Mouse (Mus musculus) mouse embryonic stem cell (cell line): ENCODE measurements around the gene Osbpl5.

Source experiments
- in situ Hi-C, 2 experiments: fragments of 300-500 bp; cut with MboI; formaldehyde crosslinking; loops; 1 replicate in 1 of 2; 3 replicates in 1 of 2; pipeline ENCODE4 v1.14.3; 2019 to 2020; ENCODE audit warnings: low sequenced_read_pairs in 2 of 2, low pct_unique_long_range_greater_than_20kb in 1 of 2, mixed read lengths in 1 of 2; ENCODE audit not compliant: unreplicated experiment in 1 of 2

Gene Osbpl5

GRCm38 (mm10) chr7:143757696-143758095 is 911 bp upstream of the Osbpl5 start:
- in situ Hi-C loops, result loop anchor here in 1 of 2 experiments (25.0 kb wide), 1 partner anchor 595 kb away; no protein-coding TSS in a partner anchor

- in situ Hi-C loops, result loop anchor here in 1 of 2 experiments (25.0 kb wide), 1 partner anchor 595 kb away; no protein-coding TSS in a partner anchor
These were observed 224 bp upstream of the Osbpl5 start for GRCm38 (mm10) chr7:143757027-143757390.

DNA sequence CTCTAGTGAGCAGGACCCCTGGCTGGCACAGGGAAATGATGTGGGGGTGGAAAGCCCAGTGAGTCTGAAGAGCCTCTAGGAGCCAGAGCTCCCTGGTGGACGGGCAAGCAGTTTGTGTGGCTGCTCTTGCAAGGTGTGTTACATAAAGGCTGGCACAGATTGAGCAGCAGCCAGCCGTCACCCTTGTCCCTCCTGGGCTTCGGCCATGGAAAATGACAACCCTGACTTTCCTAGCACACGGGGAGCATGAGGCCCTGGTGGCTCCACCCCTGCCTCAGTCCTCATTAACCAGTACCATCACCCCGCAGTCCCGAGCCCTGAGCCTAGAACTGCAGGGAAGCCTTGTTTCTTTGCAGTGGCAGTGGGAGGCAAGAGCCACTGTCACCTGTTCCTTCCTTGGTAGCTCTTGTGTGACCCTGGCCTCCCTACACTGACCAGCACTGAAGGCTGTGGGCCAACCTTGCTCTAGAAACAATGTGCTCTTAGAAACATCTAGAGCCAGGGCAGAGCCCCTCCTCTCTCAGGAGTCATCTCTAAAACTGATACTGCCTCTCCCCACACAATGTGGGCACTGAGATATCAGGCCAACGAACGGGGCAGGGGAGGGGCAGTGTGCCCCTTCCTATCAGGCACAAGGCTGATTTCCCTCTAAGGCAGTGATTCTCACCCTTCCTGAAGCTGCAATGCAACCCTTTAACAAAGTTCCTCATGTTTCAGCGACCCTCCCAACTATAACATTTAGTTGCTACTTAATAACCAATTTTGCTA is 1.2 kb downstream of the Osbpl5 start:
- in situ Hi-C loops, result loop anchor here in 1 of 2 experiments (25.0 kb wide), 1 partner anchor 593 kb away; no protein-coding TSS in a partner anchor

DNA sequence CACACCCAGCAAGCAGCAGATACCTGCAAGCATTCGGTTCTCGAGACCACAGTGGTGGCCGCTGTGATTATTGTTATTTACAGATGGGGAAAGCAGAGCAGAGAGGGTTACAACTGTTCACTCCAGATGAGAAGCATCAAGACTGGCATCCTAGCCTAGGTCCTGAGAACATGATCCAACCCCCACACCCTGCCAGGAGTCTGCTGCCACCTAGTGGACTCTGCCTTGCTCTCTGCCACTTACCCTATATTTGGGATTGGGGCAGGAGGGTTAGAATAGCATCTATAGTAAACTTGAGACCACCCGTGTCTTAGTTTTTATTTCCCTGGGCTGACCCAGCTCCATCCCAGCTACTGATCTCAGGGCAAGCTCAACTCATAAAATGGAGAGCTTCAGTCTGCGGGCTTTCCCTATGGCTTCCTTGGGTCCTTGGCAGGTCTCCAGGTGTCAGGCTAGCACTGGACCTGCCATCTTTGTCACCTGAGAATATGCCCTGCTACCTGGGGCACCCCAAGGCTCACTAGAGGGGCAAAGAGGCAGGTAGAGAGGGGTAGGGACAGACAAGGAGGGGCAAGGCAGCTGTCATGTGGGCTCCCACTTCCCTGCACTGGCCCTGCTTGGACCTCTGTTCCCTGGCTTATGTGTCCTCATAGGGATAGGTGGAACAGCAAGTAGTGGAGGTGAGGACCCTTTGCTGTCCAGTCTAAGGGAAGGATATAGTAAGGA is 2.6 kb downstream of the Osbpl5 start:
- in situ Hi-C loops, result loop anchor here (5.0 to 25.0 kb wide), 2 partner anchors 47 to 592 kb away; no protein-coding TSS in a partner anchor

- in situ Hi-C loops, result loop anchor here (5.0 to 25.0 kb wide), 2 partner anchors 45 to 590 kb away; no protein-coding TSS in a partner anchor
These were observed 4.2 kb downstream of the Osbpl5 start for GRCm38 (mm10) chr7:143752606-143753005.

- in situ Hi-C loops, result loop anchor here (5.0 to 25.0 kb wide), 2 partner anchors 45 to 590 kb away; no protein-coding TSS in a partner anchor
These were observed 4.7 kb downstream of the Osbpl5 start for GRCm38 (mm10) chr7:143752056-143752455.

DNA sequence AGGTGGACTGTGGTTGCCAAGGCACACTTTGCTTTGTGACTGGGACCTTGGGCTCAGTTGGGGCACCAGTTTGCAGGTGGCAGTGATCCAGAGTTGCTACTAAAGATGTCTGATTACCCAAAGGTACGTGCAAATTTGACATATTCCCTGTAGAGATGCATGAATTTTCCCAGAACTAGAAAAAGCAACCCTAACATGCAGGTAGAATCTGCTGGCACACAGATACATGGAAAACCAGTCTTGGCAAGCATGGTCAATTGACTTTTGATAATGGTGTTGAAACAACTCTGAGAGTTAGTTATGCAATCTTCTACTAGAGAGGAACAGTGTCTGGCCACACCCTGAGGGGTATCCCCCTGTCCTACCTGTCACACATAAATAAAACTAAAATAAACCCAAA is 5.4 kb downstream of the Osbpl5 start:
- in situ Hi-C loops, result loop anchor here (5.0 to 25.0 kb wide), 2 partner anchors 44 to 589 kb away; no protein-coding TSS in a partner anchor

- in situ Hi-C loops, result no loop called here
These were observed 7.7 kb downstream of the Osbpl5 start for GRCm38 (mm10) chr7:143749045-143749444.

GRCm38 (mm10) chr7:143748041-143748868 is 8.5 kb downstream of the Osbpl5 start:
- in situ Hi-C loops, result no loop called here

- in situ Hi-C loops, result no loop called here
These were observed 16.1 kb downstream of the Osbpl5 start for GRCm38 (mm10) chr7:143740653-143741052.

DNA sequence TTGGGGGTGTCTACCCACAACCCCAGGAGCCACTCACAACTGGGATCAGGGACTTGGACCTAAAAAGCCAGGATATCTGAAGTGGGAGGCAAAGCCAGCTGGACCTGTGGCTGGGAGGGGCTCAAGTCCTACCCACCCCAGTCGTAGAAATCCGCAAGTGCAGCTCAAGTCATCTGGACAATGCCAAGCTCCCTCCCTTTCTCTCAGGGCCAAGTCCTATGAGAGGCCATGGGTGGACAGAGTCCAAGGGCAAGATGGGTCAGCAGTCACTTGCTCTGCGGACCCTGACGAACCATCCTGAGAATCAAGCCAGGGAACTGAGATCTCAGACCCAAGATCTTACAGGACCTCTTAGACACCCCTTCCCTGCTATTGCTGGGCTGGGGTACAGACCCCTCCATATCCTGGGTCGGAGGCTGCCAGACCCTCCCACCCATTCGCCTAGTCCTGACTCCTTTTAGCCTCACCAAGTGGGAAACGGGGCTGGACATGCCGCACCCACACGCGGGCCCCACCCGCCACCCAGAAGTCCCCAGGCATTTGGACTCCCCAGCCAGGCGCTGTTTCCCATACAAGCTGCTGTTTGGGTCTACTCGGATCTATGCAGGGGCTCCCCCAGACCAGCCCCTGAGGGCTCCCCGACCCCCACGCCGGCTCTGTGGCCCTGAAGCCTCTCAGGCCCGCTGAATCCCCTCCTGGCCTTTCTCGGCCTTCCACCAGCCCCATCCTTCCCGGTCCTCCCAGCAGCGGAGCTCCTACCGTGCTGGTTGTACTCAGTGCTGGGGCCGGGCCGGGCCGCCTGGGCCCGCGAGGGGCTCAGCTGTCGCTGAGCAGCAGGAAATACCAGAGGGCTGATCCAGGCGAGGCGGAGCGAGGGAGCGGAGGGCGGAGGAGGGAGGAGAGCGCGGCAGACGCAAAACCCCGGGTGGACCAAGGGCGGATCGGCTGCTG is 17.0 kb downstream of the Osbpl5 start:
- in situ Hi-C loops, result no loop called here

GRCm38 (mm10) chr7:143738601-143739006 is 18.2 kb downstream of the Osbpl5 start:
- in situ Hi-C loops, result no loop called here

- in situ Hi-C loops, result no loop called here
These were observed 18.6 kb downstream of the Osbpl5 start for GRCm38 (mm10) chr7:143738194-143738593.

DNA sequence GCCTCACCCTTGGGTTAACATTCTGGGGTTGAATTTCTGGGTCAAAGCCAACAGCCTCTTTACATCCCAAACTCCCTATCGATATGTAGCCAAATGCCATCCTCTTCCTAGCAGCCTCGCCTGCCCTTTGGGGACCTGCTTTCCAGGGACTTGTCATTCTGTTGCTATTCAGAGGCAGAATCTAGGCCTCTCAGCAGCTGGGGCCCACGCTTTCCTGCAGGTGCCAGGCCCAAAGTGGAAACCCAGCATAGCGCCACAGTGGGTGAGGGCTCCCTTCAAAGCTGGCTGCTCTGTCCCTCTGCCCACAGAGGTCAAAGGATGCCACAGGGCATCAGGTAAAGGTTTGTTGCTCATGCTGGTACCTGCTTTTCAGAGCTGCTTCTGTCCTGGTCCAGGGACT is 23.0 kb downstream of the Osbpl5 start:
- in situ Hi-C loops, result no loop called here

DNA sequence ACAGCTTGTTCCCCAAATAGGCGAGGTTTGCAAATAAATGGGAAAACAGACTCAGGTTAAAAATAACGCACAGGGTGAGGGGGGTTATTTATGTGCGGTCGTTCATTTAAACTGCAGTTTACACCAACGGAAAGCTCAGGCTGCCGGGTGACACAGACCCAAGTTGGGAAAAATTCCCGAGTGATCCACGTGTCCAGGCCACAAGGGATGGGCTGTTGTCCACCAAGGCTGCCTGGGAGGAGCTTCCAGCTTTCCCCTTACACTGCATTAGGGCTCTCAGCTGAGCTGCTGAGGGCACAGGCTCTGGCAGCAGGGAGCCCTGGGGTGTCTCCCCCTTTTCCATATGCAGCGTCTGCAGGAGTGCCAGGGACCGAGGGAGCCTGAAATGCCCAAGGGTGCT is 26.9 kb downstream of the Osbpl5 start:
- in situ Hi-C loops, result no loop called here

GRCm38 (mm10) chr7:143726396-143726795 is 30.4 kb downstream of the Osbpl5 start:
- in situ Hi-C loops, result no loop called here

GRCm38 (mm10) chr7:143723841-143724240 is 32.9 kb downstream of the Osbpl5 start:
- in situ Hi-C loops, result no loop called here

GRCm38 (mm10) chr7:143722646-143723045 is 34.1 kb downstream of the Osbpl5 start:
- in situ Hi-C loops, result no loop called here
